Mouse (Mus musculus): Measurements from ENCODE around the gene Adamts20. TPM values are rescaled to one million over a fixed set of nuclear protein-coding genes. Genes with fewer than 3 reads are reported as not detected.
"Not testable (repeated sequence)": the region's sequence is repeated elsewhere in the genome, so short reads cannot be mapped to it uniquely, and the experiment has no call there.

Gene Adamts20
- 4.0 and 4.1 TPM in 2 replicates for polyA plus RNA-seq (2015; fragmentation: Nextera tagmentation; extraction: Ambion mirVana)

GRCm38 (mm10) chr15:94465318-94465717, at the start of gene Adamts20:
Gene Adamts20, minus strand, starts transcription at chr15:94465418.
- Histone ChIP-seq H3K4me1 (no peaks in the 10 kb centered on the region), H3K27me3 (no peaks in the 10 kb centered on the region), H3K36me3 (no peaks in the 10 kb centered on the region), H3K9ac (no peak within 1 kb of the TSS), H3K9me3 (no peaks in the 10 kb centered on the region), H3K4me3 (no peak within 1 kb of the TSS), H3K4me2 (replicated peaks) (no peak within 1 kb of the TSS), H3K27ac (no peak within 1 kb of the TSS)
- 80% methylated on average over 11 of the region's 11 CpGs for WGBS
- ATAC-seq (ENCODE audit: low FRiP score, low read depth): no peak

GRCm38 (mm10) chr15:94503451-94504215, 38.4 kb upstream of the Adamts20 start:
- H3K9me3 ChIP-seq: peaks cover 4% of the 10 kb centered on the region; the same call in 1 of the 2 replicates
- H3K27ac ChIP-seq: no peak overlapping the region
- H3K36me3 ChIP-seq: no peaks in the 10 kb centered on the region
- no peak overlapping the region for H3K4me2 ChIP-seq (replicated peaks)
- no peak for ATAC-seq (ENCODE audit: low FRiP score, low read depth)
- WGBS: 86% methylated on average over 12 of the region's 12 CpGs
- no peak overlapping the region for H3K9ac ChIP-seq
- no peaks in the 10 kb centered on the region for H3K4me1 ChIP-seq
- no peaks in the 10 kb centered on the region for H3K27me3 ChIP-seq
- no peak overlapping the region for H3K4me3 ChIP-seq

- H3K4me2 ChIP-seq (replicated peaks): no peak overlapping the region
- 66% methylated on average over 1 of the region's 1 CpGs for WGBS
- no peak overlapping the region for H3K9ac ChIP-seq
Observed at GRCm38 (mm10) chr15:94499260-94499659, 34.0 kb upstream of the Adamts20 start.

GRCm38 (mm10) chr15:94495936-94496335, 30.7 kb upstream of the Adamts20 start:
- no peaks in the 10 kb centered on the region; the same call in 1 of the 2 replicates for H3K9me3 ChIP-seq
- H3K4me1 ChIP-seq: no peaks in the 10 kb centered on the region
- H3K4me2 ChIP-seq (replicated peaks): no peak overlapping the region
- no peak overlapping the region for H3K9ac ChIP-seq
- 54% methylated on average over 10 of the region's 10 CpGs for WGBS
- no peak overlapping the region for H3K4me3 ChIP-seq
- H3K27me3 ChIP-seq: no peaks in the 10 kb centered on the region
- no peak for ATAC-seq (ENCODE audit: low FRiP score, low read depth)
- H3K27ac ChIP-seq: no peak overlapping the region
- no peaks in the 10 kb centered on the region for H3K36me3 ChIP-seq

More at GRCm38 (mm10) chr15:94499260-94499659, 34.0 kb upstream of the Adamts20 start:
- no peak for ATAC-seq (ENCODE audit: low FRiP score, low read depth)
- Histone ChIP-seq H3K4me3 (no peak overlapping the region), H3K4me1 (no peaks in the 10 kb centered on the region), H3K36me3 (no peaks in the 10 kb centered on the region), H3K27me3 (no peaks in the 10 kb centered on the region), H3K9me3 (no peaks in the 10 kb centered on the region; the same call in 1 of the 2 replicates), H3K27ac (no peak overlapping the region)

GRCm38 (mm10) chr15:94494445-94494844, 29.2 kb upstream of the Adamts20 start:
- no peak for ATAC-seq (ENCODE audit: low FRiP score, low read depth)
- H3K9me3 ChIP-seq: no peaks in the 10 kb centered on the region; the same call in 1 of the 2 replicates
- no peak overlapping the region for H3K4me2 ChIP-seq (replicated peaks)
- H3K4me1 ChIP-seq: no peaks in the 10 kb centered on the region
- no peak overlapping the region for H3K27ac ChIP-seq
- H3K9ac ChIP-seq: no peak overlapping the region
- 93% methylated on average over 1 of the region's 1 CpGs for WGBS
- no peak overlapping the region for H3K4me3 ChIP-seq
- H3K27me3 ChIP-seq: no peaks in the 10 kb centered on the region
- no peaks in the 10 kb centered on the region for H3K36me3 ChIP-seq

- H3K9ac ChIP-seq: no peak overlapping the region
- H3K27ac ChIP-seq: no peak overlapping the region
- no peak overlapping the region for H3K4me2 ChIP-seq (replicated peaks)
- no peaks in the 10 kb centered on the region; the same call in 1 of the 2 replicates for H3K9me3 ChIP-seq
- H3K4me3 ChIP-seq: no peak overlapping the region
- H3K27me3 ChIP-seq: no peaks in the 10 kb centered on the region
- no peak for ATAC-seq (ENCODE audit: low FRiP score, low read depth)
- 84% methylated on average over 2 of the region's 2 CpGs for WGBS
- H3K36me3 ChIP-seq: no peaks in the 10 kb centered on the region
- no peaks in the 10 kb centered on the region for H3K4me1 ChIP-seq
Observed at GRCm38 (mm10) chr15:94489433-94489832, 24.2 kb upstream of the Adamts20 start.

GRCm38 (mm10) chr15:94488028-94488427, 22.8 kb upstream of the Adamts20 start:
- H3K9ac ChIP-seq; H3K27ac ChIP-seq; ATAC-seq (ENCODE audit: low FRiP score, low read depth); H3K4me2 ChIP-seq (replicated peaks); H3K4me1 ChIP-seq; H3K36me3 ChIP-seq; H3K27me3 ChIP-seq; H3K4me3 ChIP-seq; H3K9me3 ChIP-seq: not testable (repeated sequence)
- 82% methylated on average over 2 of the region's 2 CpGs for WGBS

- no peaks in the 10 kb centered on the region for H3K27me3 ChIP-seq
- WGBS: 87% methylated on average over 2 of the region's 2 CpGs
- H3K36me3 ChIP-seq: no peaks in the 10 kb centered on the region
- ATAC-seq (ENCODE audit: low FRiP score, low read depth): no peak
- H3K9ac ChIP-seq: no peak overlapping the region
- no peak overlapping the region for H3K4me2 ChIP-seq (replicated peaks)
- H3K4me3 ChIP-seq: no peak overlapping the region
- H3K4me1 ChIP-seq: peaks cover 14% of the 10 kb centered on the region; the same call in 1 of the 2 replicates
- H3K27ac ChIP-seq: no peak overlapping the region
- no peaks in the 10 kb centered on the region for H3K9me3 ChIP-seq
Observed at GRCm38 (mm10) chr15:94482555-94482954, 17.3 kb upstream of the Adamts20 start.

GRCm38 (mm10) chr15:94480792-94481191, 15.6 kb upstream of the Adamts20 start:
- no peaks in the 10 kb centered on the region for H3K36me3 ChIP-seq
- H3K9ac ChIP-seq: no peak overlapping the region
- no peaks in the 10 kb centered on the region for H3K27me3 ChIP-seq
- no peak overlapping the region for H3K27ac ChIP-seq
- no peaks in the 10 kb centered on the region for H3K9me3 ChIP-seq
- no peak for ATAC-seq (ENCODE audit: low FRiP score, low read depth)
- no peak overlapping the region for H3K4me2 ChIP-seq (replicated peaks)
- H3K4me3 ChIP-seq: no peak overlapping the region
- WGBS: 91% methylated on average over 4 of the region's 4 CpGs
- peaks cover 14% of the 10 kb centered on the region; the same call in 1 of the 2 replicates for H3K4me1 ChIP-seq

GRCm38 (mm10) chr15:94480248-94480647, 15.0 kb upstream of the Adamts20 start:
- ATAC-seq (ENCODE audit: low FRiP score, low read depth): no peak
- Histone ChIP-seq H3K27me3 (no peaks in the 10 kb centered on the region), H3K27ac (no peak overlapping the region), H3K4me3 (no peak overlapping the region), H3K9me3 (no peaks in the 10 kb centered on the region), H3K4me2 (replicated peaks) (no peak overlapping the region), H3K9ac (no peak overlapping the region), H3K4me1 (peaks cover 14% of the 10 kb centered on the region; the same call in 1 of the 2 replicates), H3K36me3 (no peaks in the 10 kb centered on the region)
- WGBS: 83% methylated on average over 5 of the region's 5 CpGs

- Histone ChIP-seq H3K4me1 (peaks cover 14% of the 10 kb centered on the region; the same call in 1 of the 2 replicates), H3K36me3 (no peaks in the 10 kb centered on the region), H3K9ac (no peak overlapping the region), H3K4me3 (no peak overlapping the region), H3K4me2 (replicated peaks) (no peak overlapping the region), H3K9me3 (no peaks in the 10 kb centered on the region), H3K27ac (no peak overlapping the region), H3K27me3 (no peaks in the 10 kb centered on the region)
- ATAC-seq (ENCODE audit: low FRiP score, low read depth): no peak
- 76% methylated on average over 3 of the region's 3 CpGs for WGBS
Observed at GRCm38 (mm10) chr15:94479513-94480136, 14.4 kb upstream of the Adamts20 start.

- WGBS: 31% methylated on average over 13 of the region's 13 CpGs
- Histone ChIP-seq H3K4me1 (peaks cover 14% of the 10 kb centered on the region; the same call in 1 of the 2 replicates), H3K4me2 (replicated peaks) (peak overlapping the region; percentile 30; the same call in 1 of the 2 replicates), H3K36me3 (no peaks in the 10 kb centered on the region), H3K4me3 (no peak overlapping the region), H3K9ac (no peak overlapping the region), H3K27me3 (no peaks in the 10 kb centered on the region), H3K9me3 (no peaks in the 10 kb centered on the region), H3K27ac (no peak overlapping the region)
- no peak for ATAC-seq (ENCODE audit: low FRiP score, low read depth)
Observed at GRCm38 (mm10) chr15:94478706-94479105, 13.5 kb upstream of the Adamts20 start.
